8 mouse cellular contexts compared by ENCODE assay signal in the genomic region with DNA sequence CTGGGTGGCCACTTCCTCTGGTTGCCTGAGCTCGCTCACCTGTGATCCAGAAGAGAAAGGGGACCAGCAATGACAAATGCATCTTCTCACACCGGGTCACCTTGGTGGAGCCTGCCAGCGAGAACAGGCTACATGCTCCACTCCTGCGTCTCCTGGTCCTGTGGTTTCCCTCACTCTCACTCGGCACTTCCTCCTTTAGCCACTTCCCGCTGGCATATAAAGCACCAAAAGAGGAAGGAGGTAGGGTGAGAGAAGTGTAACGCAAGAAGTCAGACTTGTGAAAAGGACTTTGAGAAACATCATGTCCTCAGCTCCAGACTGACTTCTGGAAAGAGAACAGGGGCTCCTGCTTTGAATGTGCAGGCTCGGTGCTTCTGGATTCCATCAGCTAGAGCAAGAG. TPM values are rescaled to one million over a fixed set of nuclear protein-coding genes. Genes with fewer than 3 reads are reported as not detected.
DNase-seq lines count a peak whose midpoint lies in the region; ATAC-seq lines count a peak whose summit lies in the region.

A gene (minus strand): TSS at position 193 of the 400 bp plus-strand sequence.

- 35% methylated on average over 8 of the region's 8 CpGs for WGBS in liver, embryonic 11.5 days
- WGBS in liver, embryonic 15.5 days (ENCODE audit: insufficient replicate concordance): 15% methylated on average over 8 of the region's 8 CpGs

- no peaks in the 10 kb centered on the region for H3K4me1 ChIP-seq in liver, embryonic 11.5 days (replicated peaks; ENCODE audit: control insufficient read depth, insufficient read depth, low read length)
- no peaks in the 10 kb centered on the region for H3K4me1 ChIP-seq in liver, embryonic 15.5 days (replicated peaks)

- DNase-seq in liver (peak; percentile 21), MN1 (ENCODE audit: low spot score) (no peak)
- no peak for DNase-seq in liver, embryonic 11.5 days (ENCODE audit: low spot score)
- DNase-seq in T-cell, adult 2 months (ENCODE audit: low spot score): peak; percentile 16
- peak; percentile 44 for DNase-seq in naive thymus-derived CD4-positive, alpha-beta T cell, adult 2 months (ENCODE audit: low read depth)
- DNase-seq in adrenal gland, adult 2 months: no peak
- DNase-seq in gastrocnemius, postnatal 10 days: no peak

- no peak within 1 kb of the TSS; the same call in 1 of the 2 replicates for H3K4me2 ChIP-seq in liver, embryonic 11.5 days
- H3K4me2 ChIP-seq in liver, embryonic 15.5 days: peak within 1 kb of the TSS; percentile 20; the same call in 1 of the 2 replicates

- no peak within 1 kb of the TSS for H3K4me3 ChIP-seq in liver, embryonic 11.5 days (ENCODE audit: low read depth, low read length)
- peak within 1 kb of the TSS; percentile 32 for H3K4me3 ChIP-seq in liver, embryonic 15.5 days (replicated peaks)

- H3K9me3 ChIP-seq in liver, embryonic 11.5 days (ENCODE audit: control insufficient read depth, low read length): no peaks in the 10 kb centered on the region
- H3K9me3 ChIP-seq in liver, embryonic 15.5 days (replicated peaks): no peaks in the 10 kb centered on the region

- no peaks in the 10 kb centered on the region for H3K36me3 ChIP-seq in liver, embryonic 11.5 days (ENCODE audit: control insufficient read depth, insufficient read depth, low read length)
- H3K36me3 ChIP-seq in liver, embryonic 15.5 days (replicated peaks): no peaks in the 10 kb centered on the region

- ATAC-seq in liver, embryonic 11.5 days (replicated peaks; ENCODE audit: low FRiP score): no peak
- peak; percentile 37; the same call in 1 of the 2 replicates for ATAC-seq in liver, embryonic 15.5 days (ENCODE audit: insufficient read depth)

- H3K27me3 ChIP-seq in liver, embryonic 11.5 days (replicated peaks; ENCODE audit: control insufficient read depth, insufficient read depth, low read length): no peaks in the 10 kb centered on the region
- H3K27me3 ChIP-seq in liver, embryonic 15.5 days: no peaks in the 10 kb centered on the region

- no peak within 1 kb of the TSS for H3K27ac ChIP-seq in liver, embryonic 11.5 days (ENCODE audit: low read depth, low read length)
- peak within 1 kb of the TSS; percentile 55; the same call in 1 of the 2 replicates for H3K27ac ChIP-seq in liver, embryonic 15.5 days (replicated peaks)

- no peak within 1 kb of the TSS for H3K9ac ChIP-seq in liver, embryonic 11.5 days (ENCODE audit: low read depth, low read length)
- H3K9ac ChIP-seq in liver, embryonic 15.5 days: no peak within 1 kb of the TSS

RNA-seq across cellular contexts. Expression of the gene that starts here (rescaled TPM):
- 0.63 and 0.86 TPM in 2 replicates for polyA plus RNA-seq in liver, embryonic 11.5 days (2014; fragmentation: Nextera tagmentation; extraction: Ambion mirVana)
- 4.5 and 4.8 TPM in 2 replicates for polyA plus RNA-seq in liver, embryonic 15.5 days (2015; fragmentation: Nextera tagmentation; extraction: Ambion mirVana)
- under 1 TPM; 0.55 to 0.90 TPM for total RNA-seq in adrenal gland, adult 2 months (2021)
- polyA plus RNA-seq in adrenal gland, adult 2 months (2012; rRNA removed): 1.00 and 1.3 TPM in 2 replicates
- under 1 TPM in 1 of 2 experiments, not detected in 1; 0.34 TPM for total RNA-seq in gastrocnemius, postnatal 10 days (2021)

Comparison
In these comparisons a context has a peak if more than half of its experiments do, and no peak if none do; other contexts are left out.
1. DNase-seq: peak in liver (single experiment), T-cell, adult 2 months (single experiment) and naive thymus-derived CD4-positive, alpha-beta T cell, adult 2 months (single experiment); none in liver, embryonic 11.5 days (single experiment), adrenal gland, adult 2 months (single experiment), MN1 (single experiment) and gastrocnemius, postnatal 10 days (single experiment).